Mouse (Mus musculus) c-Kit-positive CD71-positive TER-119-negative erythroid progenitor cells, embryonic 14.5 days (primary cell): ENCODE data around the gene Zbtb8os.

Experiments
- DNase-seq: peaks from one replicate; pipeline ENCODE4 v3.0.0-alpha.2; 2013; ENCODE audit warnings: low read depth

Zbtb8os gene

DNA sequence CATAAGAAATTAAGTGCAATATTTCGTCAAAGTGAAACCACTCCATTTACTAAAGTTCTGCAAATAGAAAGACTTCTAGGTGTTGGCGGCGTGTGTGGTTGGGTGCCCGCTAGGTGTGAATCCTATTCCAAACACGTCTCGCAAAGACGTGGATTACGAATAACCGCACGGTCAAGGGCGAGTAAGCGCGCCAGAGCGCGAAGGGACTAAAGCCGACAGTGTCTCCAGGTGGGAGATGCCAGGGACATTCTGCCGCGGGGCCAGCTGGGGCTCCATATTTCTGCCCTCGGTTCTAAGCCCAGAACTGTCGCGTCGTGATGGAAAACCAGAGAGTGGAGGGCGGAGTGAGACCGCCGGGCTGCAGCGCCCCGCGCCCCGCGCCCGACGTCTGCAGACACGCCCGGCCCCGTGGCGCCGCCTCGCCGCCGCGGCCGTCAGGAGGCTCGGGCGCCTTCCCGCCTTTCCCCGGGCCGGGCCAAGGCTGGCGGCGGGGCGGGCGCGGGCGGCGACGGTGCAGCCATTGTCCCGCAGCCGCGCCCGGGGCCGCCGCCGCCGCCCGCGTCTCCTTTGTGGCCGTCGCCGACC is 41.6 kb downstream of the Zbtb8os start:
- no peak for DNase-seq

DNA sequence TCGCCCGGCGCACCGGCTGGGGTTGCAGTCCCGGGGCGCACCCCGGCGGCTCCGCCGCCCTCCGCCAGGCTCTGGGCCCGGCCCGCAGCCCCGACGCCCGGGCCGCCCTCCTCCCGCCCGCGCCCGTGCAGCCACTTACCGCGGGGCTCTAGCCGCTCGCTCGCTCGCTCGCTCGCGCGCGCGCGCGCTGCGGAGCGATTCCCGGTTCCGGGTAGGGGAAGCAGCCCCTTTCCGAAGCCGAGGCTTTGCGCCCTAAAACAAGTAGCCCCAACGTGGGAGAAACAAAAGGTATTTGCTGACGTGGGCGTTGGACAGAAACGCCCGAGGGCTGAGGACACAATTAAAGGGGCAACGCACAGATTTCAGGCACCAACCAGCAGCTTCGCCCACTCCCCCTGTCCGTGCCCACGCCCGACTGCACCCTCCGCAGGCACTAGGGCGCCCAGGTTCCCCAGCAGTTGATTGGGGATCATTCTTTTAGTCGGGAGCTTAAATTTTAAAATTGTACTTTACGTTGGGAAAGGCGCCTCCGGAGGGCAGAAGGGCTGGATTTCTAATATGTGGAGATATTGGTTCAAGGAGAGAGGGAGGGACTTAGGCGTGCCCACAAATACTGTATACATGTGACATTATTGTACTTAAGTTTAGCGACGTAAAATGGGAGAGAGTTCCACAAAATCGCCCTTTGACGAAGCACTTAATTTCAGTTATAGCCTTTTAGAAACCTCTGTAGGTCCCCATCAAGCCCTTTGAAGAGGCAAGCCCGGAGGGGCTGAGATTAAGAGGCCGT is 42.3 kb downstream of the Zbtb8os start, which contains the start of gene Zbtb8a:
TSS of gene Zbtb8a (minus strand) at position 516 of the 790 bp plus-strand sequence.
- no peak for DNase-seq

DNA sequence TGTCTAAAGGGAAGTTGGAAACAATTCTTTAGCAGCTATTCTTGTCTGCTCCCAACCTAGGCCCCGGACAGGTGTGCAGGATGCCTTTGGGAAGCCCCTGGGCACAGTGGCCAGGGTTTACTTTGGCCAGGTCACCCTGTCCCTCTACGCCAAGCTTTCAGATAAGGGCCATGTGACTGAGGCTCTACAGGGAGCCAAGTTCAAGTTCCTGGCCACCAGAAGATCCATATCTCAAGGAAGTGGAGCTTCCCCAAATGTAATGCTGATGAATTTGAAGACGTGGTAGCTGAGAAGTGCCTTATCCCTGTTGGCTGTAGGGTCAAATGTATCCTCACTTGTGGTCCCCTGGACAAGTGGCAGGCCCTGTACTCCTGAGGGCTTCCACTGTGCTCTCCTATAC is 44.3 kb downstream of the Zbtb8os start:
- DNase-seq, result no peak

DNA sequence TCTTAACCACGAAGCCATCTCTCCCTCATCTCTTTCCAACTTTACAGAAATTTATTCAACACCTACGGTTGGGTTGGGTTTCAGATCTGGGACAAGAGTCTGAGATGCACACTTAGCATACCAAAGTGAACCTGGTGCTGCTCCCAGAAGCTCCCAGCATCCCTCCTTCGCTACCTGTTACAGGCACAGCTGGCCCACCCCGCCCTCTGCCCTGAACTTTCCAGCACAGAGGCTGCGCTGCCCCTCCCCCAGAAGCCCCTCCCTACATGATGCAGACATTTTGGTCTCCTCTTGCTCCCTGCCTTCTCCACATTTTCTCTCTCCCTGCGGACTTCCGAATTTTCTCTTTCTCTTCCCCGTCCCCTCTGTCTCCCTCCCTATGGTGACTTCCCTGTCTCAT is 45.7 kb downstream of the Zbtb8os start:
- no peak for DNase-seq

DNA sequence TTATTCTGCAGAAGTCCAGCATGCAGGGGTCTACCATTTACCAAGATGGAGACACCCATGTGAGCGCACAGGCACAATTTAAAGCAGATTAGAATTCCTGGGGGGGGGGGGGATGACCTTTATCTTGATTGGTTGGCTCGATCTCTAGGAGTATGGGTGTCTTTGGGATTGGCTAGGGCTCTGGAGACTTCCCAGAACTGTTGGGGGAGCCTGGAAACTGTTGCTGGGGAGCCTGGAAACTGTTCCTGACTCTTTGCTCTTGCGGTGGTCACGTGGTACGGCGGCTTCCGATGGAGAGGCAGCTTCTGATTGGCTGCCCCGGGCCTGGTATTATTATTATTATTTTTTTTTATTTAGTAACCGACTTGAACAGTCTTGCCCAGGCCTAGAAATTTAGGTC is 46.5 kb downstream of the Zbtb8os start:
- no peak for DNase-seq

DNA sequence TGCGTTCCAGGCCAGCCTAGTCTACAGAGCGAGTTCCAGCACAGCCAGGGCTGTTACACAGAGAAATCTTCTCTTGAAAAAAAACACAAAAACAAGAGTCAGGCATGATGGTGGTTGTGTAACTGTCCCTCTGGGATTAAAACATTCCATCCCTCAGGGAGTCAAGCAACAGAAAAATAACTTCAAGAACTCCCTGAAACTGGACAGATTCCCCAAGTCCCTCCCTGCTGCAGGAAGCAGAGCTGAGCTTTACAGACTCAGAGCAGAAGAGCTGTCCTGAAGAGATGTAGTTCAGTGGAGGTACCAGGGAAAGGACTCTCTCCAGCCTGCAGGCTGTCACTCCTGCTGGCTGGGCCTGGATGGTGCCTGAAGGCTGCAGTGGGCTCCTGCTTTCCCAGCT is 47.0 kb downstream of the Zbtb8os start:
- no peak for DNase-seq

DNA sequence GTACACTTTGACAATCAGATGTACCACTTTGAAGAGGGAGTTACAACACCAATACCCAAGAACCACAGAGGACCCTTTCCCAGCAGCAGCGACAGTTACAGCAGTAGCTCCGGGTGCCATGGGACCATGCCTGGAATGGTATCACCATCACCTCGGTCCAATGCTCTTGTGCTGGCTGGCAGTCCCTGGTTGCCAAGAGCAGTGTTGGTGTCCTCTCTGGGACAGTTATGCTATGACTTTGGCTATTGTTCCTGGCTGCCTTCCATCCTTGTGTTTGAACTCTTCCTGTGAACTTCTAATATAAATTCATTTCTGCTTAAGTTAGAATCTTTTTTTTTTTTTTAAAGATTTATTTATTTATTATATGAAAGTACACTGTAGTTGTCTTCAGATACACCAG is 48.1 kb downstream of the Zbtb8os start:
- no peak for DNase-seq

DNA sequence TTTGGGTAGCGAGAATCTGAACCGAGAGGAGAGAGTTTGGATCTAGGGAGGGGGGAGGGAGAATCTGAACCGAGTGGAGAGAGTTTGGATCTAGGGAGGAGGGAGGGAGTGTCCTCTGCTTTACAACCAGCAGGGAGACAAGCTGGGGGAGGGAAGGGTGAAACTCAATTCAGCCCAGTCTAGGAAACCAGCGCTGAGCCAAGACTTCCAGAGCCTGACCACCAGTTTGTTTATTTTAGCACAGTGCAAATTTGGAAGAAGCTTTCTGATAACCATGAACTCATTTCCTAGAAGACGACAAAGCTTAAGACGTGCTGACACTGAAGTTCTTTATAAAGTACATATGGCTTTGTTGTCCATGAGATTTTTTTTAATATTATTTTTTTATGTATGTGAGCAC is 48.9 kb downstream of the Zbtb8os start:
- DNase-seq, result no peak

DNA sequence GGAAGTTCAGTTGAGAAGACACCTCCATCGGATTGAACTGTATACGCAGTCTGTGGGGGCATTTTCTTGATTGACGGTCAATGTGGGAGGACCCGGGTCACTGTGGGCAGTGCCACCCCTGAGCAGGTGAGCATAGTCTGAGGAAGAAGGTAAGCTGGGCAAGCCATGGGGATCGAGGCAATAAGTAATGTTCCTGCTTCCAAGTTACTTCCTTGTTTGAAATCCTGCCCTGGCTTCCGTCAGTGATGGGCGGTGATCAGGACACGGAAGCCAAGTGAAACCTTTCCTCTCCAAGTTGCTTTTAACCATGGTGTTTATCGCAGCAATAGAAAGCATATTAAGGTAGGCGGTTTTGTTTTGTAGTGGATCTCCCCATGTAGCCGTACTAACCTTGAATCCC is 50.2 kb downstream of the Zbtb8os start:
- DNase-seq, result no peak

DNA sequence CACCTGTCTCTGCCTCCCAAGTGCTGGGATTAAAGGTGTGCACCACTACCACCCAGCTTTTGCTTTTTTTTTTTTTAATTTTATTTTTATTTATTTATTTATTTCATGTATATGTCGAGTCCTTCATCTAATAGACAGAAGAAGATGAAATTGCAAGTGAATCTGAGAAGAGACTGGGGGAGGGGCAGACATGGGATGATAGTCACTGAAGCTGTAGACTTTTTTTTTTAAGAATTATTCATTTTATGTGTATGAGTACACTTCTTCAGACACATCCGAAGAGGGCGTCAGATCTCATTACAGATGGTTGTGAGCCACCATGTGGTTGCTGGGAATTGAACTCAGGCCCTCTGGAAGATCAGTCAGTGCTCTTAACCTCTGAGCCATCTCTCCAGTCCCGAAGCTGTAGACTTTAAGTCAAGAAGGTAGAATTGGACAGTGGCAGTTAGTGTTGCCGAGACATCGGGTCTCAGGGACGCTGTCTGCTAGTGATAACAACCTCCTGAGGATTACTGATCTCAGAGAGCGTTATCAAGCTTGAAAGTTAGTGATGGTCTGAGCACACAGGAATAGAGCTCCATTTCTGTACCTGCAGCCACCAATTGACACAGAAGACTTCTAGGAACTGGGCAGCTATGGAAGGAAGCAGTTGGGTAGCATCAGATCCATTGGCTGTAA is 50.9 kb downstream of the Zbtb8os start:
- peak; percentile 79 for DNase-seq

DNA sequence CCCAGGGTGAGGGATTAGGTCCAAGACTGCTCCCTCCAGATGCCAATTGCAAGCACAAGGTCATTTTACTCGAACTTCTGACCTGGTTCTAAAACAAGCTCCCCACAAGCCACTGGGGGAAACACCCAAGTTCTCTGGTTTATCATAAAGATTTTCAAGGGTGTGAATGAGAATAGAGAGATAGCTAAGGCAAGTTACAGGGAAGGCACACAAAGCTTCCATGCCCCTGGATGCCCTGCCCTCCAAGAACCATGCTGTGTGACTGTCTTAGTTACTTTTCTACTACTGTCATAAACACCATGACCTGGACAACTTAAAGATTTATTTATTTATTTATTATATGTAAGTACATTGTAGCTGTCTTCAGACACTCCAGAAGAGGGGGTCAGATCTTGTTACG is 51.5 kb downstream of the Zbtb8os start:
- DNase-seq, result no peak

DNA sequence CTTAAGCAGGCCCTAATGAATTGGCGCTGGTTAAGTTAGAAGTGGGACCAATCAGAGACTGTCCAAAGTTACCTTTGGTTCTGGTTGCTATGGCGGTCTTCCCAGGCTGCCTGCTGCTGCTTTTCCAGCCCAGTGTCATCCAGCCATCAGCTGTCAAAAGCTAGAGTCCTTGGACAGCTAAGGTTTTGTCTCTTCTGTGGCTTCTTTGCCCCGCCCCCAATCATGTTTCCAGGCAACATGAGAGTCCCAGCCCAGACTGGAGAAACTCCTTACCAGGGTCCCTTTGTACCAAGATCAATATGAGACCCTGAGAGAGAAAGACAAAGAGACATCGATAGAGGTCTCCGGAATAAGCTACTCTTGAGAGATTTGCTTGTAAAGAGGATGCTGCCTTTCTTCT is 52.9 kb downstream of the Zbtb8os start:
- no peak for DNase-seq

DNA sequence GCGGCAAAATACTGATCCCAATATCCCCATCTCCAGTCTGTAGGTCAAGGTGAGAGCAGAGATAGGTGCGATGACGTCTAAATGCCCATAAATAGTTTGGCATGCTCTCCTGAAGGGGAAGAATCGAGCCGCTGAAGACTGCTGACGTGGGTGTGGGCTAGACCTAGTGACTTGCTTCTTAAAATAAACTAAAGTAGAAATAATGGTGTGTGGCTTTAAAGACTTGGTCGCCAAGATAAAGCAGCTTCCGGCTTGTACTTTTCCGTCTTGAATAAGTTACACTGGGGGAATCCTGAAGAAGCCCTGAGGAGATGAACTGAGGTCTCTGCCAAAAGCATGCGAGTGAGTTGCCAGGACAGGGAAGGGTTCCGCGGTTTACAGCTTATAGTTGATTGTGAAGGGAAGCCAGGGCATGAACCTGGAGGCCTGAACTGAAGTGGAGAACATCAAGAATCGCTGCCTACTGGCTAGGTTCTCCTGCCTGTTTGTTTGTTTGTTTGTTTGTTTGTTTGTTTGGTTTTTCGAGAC is 54.8 kb downstream of the Zbtb8os start:
- no peak for DNase-seq

DNA sequence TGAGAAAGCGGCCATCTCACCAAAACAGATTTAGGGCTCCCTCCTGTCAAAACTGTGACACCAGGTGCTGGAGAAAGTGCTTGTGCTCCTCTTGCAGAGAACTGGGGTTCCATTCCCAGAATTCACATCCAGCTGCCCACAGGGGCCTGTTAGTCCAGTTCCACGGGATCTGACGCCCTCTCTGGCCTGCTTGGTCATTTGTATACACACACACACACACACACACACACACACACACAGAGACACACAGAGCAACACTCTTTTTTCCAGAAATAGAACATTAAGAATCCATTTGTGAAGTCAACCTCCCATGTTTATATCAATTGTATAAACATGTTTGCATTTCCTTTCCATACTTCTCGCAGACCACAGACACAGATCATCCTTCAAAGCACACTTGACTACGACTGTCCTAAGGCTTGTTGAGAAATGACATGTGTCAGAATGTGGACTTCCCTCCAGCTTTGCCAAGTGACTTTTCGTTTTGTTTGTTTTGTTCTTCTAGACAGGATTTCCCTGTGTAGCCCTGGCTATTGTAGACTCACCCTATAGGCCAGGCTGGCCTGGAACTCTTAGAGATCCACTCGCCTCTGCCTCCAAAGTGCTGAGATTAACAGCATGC is 55.6 kb downstream of the Zbtb8os start:
- DNase-seq, result no peak

DNA sequence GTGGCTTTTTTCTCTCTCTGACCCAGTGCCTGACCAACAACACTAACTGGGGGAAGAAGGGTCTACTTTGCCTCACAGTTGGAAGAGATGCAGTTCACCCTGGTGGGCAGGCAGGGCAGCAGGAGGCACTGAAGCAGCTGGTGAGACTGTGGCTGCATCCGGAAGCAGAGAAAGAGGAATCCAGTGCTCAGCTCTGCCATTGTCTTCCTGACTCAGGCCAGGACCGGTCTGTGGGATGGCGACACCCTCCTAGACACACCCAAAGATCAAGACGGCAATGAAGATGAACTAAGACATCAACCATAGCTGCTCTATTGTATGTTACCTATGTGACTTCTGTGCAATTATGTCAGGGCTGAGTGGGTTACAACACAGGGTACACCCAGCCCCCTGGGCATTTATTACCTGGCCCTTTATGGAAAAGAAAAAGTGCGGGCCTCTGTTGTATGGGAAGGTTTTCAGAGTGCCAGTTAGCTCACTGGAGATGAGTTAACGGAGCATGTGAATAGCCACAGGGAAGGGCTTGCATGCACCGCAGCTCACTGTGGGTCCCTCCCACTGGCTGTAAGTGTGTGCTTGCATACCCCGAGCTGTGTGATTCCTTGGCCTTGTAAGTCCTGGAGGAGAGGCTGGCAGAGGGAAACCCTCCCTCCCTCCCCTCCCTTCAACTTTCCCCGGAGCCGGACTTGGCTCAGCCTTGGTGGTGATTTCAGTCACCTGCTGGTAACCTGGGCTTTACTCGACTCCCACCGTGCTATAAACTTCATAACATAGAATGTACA is 58.8 kb downstream of the Zbtb8os start:
- DNase-seq, result no peak

DNA sequence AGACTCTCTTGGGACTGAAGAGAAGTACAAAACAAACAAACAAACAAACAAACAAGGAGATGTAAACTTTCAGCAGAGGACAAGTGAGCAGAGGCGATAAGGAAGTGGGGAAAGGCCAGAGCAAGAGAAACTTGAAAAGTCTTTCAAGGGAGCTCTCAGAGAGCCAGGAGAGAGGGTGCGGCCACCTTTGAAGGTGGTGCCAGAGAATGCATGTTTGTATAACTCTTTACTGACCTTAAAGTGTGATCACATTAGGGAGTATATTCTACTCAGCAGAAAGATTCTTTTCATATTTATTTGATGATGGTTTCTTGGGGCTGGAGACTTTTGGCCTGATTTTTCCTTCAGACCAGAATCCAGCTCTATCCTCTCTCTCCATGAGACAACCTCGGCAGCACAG is 61.5 kb downstream of the Zbtb8os start:
- DNase-seq, result no peak

DNA sequence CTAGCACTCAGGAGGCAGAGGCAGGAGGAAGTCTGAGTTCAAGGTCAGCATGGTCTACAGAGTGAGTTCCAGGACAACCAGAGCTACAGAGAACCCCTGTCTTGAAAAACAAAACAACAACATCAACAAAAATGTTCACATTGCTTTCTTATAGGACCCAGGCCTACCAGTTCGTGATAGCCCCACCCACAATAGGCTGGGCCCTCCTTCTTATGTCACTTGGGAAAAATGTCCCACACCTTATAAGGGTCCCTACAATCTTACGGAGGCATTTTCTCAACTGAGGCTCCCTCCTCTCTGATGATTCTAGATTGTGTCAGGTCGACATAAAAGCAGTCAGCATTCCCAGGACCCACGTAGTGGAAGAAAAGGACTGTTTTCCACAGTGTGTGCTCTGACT is 64.3 kb downstream of the Zbtb8os start:
- no peak for DNase-seq
